Mouse (Mus musculus) MEL (cell line): Measurements from ENCODE around the gene Nop16.

Source experiments
- EP300 ChIP-seq, 2 experiments: IDR thresholded peaks; 2 replicates each; pipeline ENCODE4 v1.6.1; 2011; ENCODE audit warnings: improper control_type of control experiment in 2 of 2, low read length in 2 of 2, low read depth in 1 of 2, mild to moderate bottlenecking in 1 of 2
- GATA1 ChIP-seq: IDR thresholded peaks from 2 replicates; pipeline ENCODE4 v1.6.1; 2011; ENCODE audit warnings: low read depth, low read length, improper control_type of control experiment
- NRF1 ChIP-seq: IDR thresholded peaks from 2 replicates; pipeline ENCODE4 v1.6.1; 2014; ENCODE audit warnings: low read depth, mild to moderate bottlenecking, inconsistent platforms, low read length, improper control_type of control experiment, moderate library complexity; ENCODE audit not compliant: poor library complexity, insufficient read depth, severe bottlenecking

DNA sequence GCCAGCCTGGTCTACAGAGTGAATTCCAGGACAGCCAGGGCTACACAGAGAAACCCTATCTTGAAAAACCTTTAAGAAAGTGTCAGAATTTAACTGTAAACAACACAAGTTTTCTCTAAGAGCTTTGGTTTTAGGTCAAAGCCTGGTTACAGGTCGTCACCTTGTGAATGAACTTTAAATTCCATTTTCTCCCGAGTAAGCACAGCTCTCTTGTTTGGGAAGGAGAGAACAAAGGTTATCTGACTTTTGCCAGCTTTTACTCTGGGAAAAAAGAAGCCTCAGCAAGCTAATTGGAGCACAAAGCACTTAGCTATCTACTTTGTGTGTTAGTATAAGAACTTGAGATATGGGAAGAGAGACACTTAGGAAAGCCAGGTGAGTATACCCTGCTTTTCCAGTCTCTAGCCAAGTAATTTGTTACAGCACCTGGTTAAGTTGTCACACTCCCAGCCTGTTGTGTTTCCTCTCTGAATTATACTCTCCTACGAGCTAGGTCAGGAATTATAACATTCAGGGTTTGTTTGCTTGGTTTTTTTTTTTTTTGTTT, 42.9 kb upstream of the Nop16 start:
- no peak for TF ChIP-seq EP300 (IDR thresholded peaks at IDR 0.05; ENCODE audit: low read depth in 1 of 2, low read length in 2 of 2)
- no peak for TF ChIP-seq NRF1
- TF ChIP-seq GATA1 = no peak
